Comparison of ENCODE assay signal across 20 mouse cellular contexts in the genomic region with DNA sequence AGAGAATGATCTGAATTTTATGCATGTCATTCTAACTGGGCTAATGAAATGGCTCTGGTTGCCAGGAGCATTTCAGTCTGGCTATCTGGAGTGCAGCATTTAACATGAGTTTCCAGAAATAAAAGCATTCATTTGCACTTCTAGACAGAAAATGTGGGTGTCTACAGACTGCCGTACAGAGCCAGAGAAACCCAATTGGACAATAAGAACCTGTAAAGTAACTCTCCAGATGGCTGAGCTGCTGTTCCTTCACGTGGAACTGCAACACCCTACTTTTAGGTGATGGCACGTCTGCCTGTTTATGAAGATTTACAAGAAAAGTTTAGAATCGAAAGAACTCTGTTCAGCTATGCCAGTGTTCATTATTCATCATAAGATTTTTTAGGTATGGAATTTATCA.
A peak's percentile ranks its signal among the peaks of the same experiment; 100 is the strongest.
DNase-seq lines count a peak whose midpoint lies in the region; ATAC-seq and TF ChIP-seq lines count a peak whose summit lies in the region.
"Had no signal": no experiment of that assay in that cellular context is flagged by ENCODE, and none has a peak within 500 bp of the region (broad histone marks: within the 10 kb centered on the region; RNA-seq: fewer than 3 reads in every experiment).

No protein-coding gene starts in this region.

- no peak overlapping the region for H3K4me2 ChIP-seq in intestine, embryonic 16.5 days (ENCODE audit: low read depth, low read length)
- H3K4me2 ChIP-seq in hindbrain, postnatal 0 days (ENCODE audit: low read depth, low read length) = no peak overlapping the region
- H3K4me2 ChIP-seq: forebrain, embryonic 12.5 days; hindbrain, embryonic 14.5 days; liver, embryonic 11.5 days; lung, embryonic 15.5 days; neural tube, embryonic 13.5 days had no signal

- no peak overlapping the region for H3K4me3 ChIP-seq in intestine, embryonic 16.5 days (ENCODE audit: low read length)
- no peak overlapping the region for H3K4me3 ChIP-seq in hindbrain, postnatal 0 days (ENCODE audit: low read length)
- H3K4me3 ChIP-seq: forebrain, embryonic 12.5 days; lung, embryonic 15.5 days; neural tube, embryonic 13.5 days had no signal

- 72% methylated on average over 4 of the region's 4 CpGs for WGBS in intestine, embryonic 16.5 days
- 61% methylated on average over 4 of the region's 4 CpGs for WGBS in hindbrain, postnatal 0 days

- no peak overlapping the region for H3K9ac ChIP-seq in intestine, embryonic 16.5 days (ENCODE audit: low read depth, low read length)
- no peak overlapping the region for H3K9ac ChIP-seq in hindbrain, postnatal 0 days (replicated peaks; ENCODE audit: low read length)
- H3K9ac ChIP-seq: forebrain, embryonic 12.5 days; hindbrain, embryonic 14.5 days; lung, embryonic 15.5 days; neural tube, embryonic 13.5 days had no signal

- peak; percentile 74 for DNase-seq in left cerebral cortex, adult 11 months (ENCODE audit: low spot score)
- DNase-seq in left cerebral cortex, postnatal 4 days = no peak
- DNase-seq in layer of hippocampus, adult 8-10 months (ENCODE audit: low spot score in 2 of 2) = peak; percentile 45 to 56
- DNase-seq in left cerebral cortex, adult 9 months (ENCODE audit: low spot score in 2 of 2) = peak; percentile 75 to 82
- peak; percentile 73 to 85 for DNase-seq in right cerebral cortex, postnatal 36 days (ENCODE audit: low spot score in 2 of 2)
- DNase-seq in hindbrain, postnatal 0 days (ENCODE audit: low spot score) = no peak
- DNase-seq in adrenal gland, postnatal 36 days = no peak
- DNase-seq: cerebellum, adult 11-12 months; gastrocnemius, postnatal 10 days; heart, postnatal 10 days; kidney, adult 18-20 months; kidney, postnatal 4 days; thymus, postnatal 4 days had no signal

- no peak for TF ChIP-seq CTCF in hindbrain, postnatal 0 days (IDR thresholded peaks at IDR 0.05; ENCODE audit: low read depth)

- H3K27ac ChIP-seq in intestine, embryonic 16.5 days (ENCODE audit: low read length) = no peak overlapping the region
- no peak overlapping the region for H3K27ac ChIP-seq in hindbrain, postnatal 0 days
- H3K27ac ChIP-seq: forebrain, embryonic 12.5 days; hindbrain, embryonic 14.5 days; lung, embryonic 15.5 days; neural tube, embryonic 13.5 days; stomach, postnatal 0 days had no signal

- no peaks in the 10 kb centered on the region for H3K9me3 ChIP-seq in intestine, embryonic 16.5 days (ENCODE audit: control insufficient read depth, low read length)
- H3K9me3 ChIP-seq in hindbrain, postnatal 0 days (ENCODE audit: low read length) = no peaks in the 10 kb centered on the region
- H3K9me3 ChIP-seq: forebrain, embryonic 12.5 days; lung, embryonic 15.5 days; neural tube, embryonic 13.5 days had no signal

- intact Hi-C loops in left cerebral cortex, postnatal 4 days (cut with DNase I) = no loop called here

- H3K27me3 ChIP-seq in intestine, embryonic 16.5 days (replicated peaks; ENCODE audit: control insufficient read depth, insufficient read depth, low read length) = no peaks in the 10 kb centered on the region
- H3K27me3 ChIP-seq in hindbrain, postnatal 0 days (ENCODE audit: insufficient read depth, low read length) = no peaks in the 10 kb centered on the region
- H3K27me3 ChIP-seq: forebrain, embryonic 12.5 days; lung, embryonic 15.5 days; neural tube, embryonic 13.5 days had no signal

- H3K36me3 ChIP-seq in intestine, embryonic 16.5 days (ENCODE audit: control insufficient read depth, insufficient read depth, low read length) = no peaks in the 10 kb centered on the region
- H3K36me3 ChIP-seq in hindbrain, postnatal 0 days (ENCODE audit: insufficient read depth, low read length) = no peaks in the 10 kb centered on the region
- H3K36me3 ChIP-seq: forebrain, embryonic 12.5 days; lung, embryonic 15.5 days; neural tube, embryonic 13.5 days had no signal

- no peaks in the 10 kb centered on the region for H3K4me1 ChIP-seq in intestine, embryonic 16.5 days (ENCODE audit: control insufficient read depth, insufficient read depth, low read length)
- H3K4me1 ChIP-seq in hindbrain, postnatal 0 days (ENCODE audit: insufficient read depth, low read length) = no peaks in the 10 kb centered on the region
- H3K4me1 ChIP-seq: forebrain, embryonic 12.5 days; lung, embryonic 15.5 days; neural tube, embryonic 13.5 days had no signal

- no peak for ATAC-seq in intestine, embryonic 16.5 days
- no peak for ATAC-seq in hindbrain, postnatal 0 days

Comparison
In these comparisons a context has a peak if more than half of its experiments do, and no peak if none do; other contexts are left out.
1. DNase-seq: peak in left cerebral cortex, adult 11 months (single experiment), layer of hippocampus, adult 8-10 months (2 of 2), left cerebral cortex, adult 9 months (2 of 2) and right cerebral cortex, postnatal 36 days (2 of 2); none in left cerebral cortex, postnatal 4 days (single experiment), hindbrain, postnatal 0 days (single experiment) and adrenal gland, postnatal 36 days (0 of 2).